Mouse (Mus musculus): Measurements from ENCODE around the gene Tmem107. TPM values are rescaled to one million over a fixed set of nuclear protein-coding genes. Genes with fewer than 3 reads are reported as not detected.
"Not testable (repeated sequence)": the region's sequence is repeated elsewhere in the genome, so short reads cannot be mapped to it uniquely, and the experiment has no call there.

Tmem107 gene
- total RNA-seq, 2 experiments from 2014 or later: 23.3 to 28.0 TPM

GRCm38 (mm10) chr11:69088856-69089615, 18.4 kb downstream of the Tmem107 start:
- intact Hi-C loops (cut with DNase I): loop anchor here (1.0 kb wide), 1 partner anchor 16 kb away; no protein-coding TSS in a partner anchor
- TF ChIP-seq CTCF (IDR thresholded peaks at IDR 0.05): no peak
- peak in 1 of 2 experiments; percentile 20 for DNase-seq (ENCODE audit: extremely low spot score in 1 of 2, low spot score in 2 of 2)
- Histone ChIP-seq H3K4me3 (peak overlapping the region; percentile 98), H3K27ac (peak overlapping the region; percentile 100)

DNA sequence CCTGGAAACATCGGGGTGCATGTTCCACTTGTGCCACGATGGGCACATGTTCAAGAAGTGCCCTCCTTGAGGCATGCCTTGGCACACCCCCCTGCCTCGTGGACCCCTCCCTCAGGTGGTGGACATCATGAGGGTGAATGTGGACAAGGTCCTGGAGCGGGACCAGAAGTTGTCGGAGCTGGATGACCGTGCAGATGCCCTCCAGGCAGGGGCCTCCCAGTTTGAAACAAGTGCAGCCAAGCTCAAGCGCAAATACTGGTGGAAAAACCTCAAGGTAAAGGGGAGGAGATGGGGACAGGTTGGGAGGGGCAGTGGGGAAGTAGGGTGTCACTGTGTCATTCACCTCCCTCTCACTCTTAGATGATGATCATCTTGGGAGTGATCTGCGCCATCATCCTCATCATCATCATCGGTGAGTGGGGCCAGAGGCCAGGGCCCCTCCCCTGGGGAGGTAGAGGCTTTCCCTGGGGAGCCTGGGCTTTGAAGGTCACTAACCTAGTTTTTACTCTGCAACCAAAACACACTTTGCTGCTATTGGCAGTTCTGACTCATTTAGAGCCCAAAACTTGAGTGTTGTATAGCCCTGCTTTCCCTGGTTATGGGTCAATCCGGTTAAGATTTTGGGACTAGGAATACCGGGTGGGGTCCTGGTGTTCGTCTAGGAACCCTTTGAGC, 19.1 kb downstream of the Tmem107 start:
- DNase-seq (ENCODE audit: extremely low spot score in 1 of 2, low spot score in 2 of 2): no peak
- peak overlapping the region; percentile 100 for H3K27ac ChIP-seq
- H3K4me3 ChIP-seq: peak overlapping the region; percentile 98
- intact Hi-C loops (cut with DNase I): no loop called here
- TF ChIP-seq CTCF (IDR thresholded peaks at IDR 0.05): no peak

DNA sequence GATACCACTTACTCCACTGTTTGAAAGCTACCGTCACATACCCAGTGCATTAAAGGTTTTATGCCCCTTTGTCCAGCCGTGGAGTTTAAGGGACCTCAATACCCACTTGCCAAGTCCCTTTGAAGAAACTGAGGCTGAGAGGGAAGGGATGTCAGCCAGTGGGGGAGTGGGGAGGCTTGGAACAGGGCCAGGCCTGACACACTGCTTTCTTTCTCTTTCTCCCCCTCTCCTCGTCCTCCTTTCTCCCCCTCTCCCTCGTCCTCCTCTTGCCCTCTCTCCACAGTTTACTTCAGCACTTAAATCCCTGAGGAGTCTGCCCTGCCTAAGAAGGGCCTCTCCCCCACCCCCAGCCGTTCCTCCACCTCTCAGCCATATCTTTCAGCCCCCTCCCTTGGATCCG, 19.8 kb downstream of the Tmem107 start:
- Histone ChIP-seq H3K4me3 (peak overlapping the region; percentile 98), H3K27ac (peak overlapping the region; percentile 100)
- no peak for TF ChIP-seq CTCF (IDR thresholded peaks at IDR 0.05)
- no peak for DNase-seq (ENCODE audit: extremely low spot score in 1 of 2, low spot score in 2 of 2)
- intact Hi-C loops (cut with DNase I): no loop called here

- peak overlapping the region; percentile 98; the same call in 1 of the 2 replicates for H3K4me3 ChIP-seq
- intact Hi-C loops (cut with DNase I): no loop called here
- DNase-seq (ENCODE audit: extremely low spot score in 1 of 2, low spot score in 2 of 2): no peak
- H3K27ac ChIP-seq: no peak overlapping the region
- TF ChIP-seq CTCF (IDR thresholded peaks at IDR 0.05): no peak
These were observed 21.2 kb downstream of the Tmem107 start for GRCm38 (mm10) chr11:69091566-69092385.

DNA sequence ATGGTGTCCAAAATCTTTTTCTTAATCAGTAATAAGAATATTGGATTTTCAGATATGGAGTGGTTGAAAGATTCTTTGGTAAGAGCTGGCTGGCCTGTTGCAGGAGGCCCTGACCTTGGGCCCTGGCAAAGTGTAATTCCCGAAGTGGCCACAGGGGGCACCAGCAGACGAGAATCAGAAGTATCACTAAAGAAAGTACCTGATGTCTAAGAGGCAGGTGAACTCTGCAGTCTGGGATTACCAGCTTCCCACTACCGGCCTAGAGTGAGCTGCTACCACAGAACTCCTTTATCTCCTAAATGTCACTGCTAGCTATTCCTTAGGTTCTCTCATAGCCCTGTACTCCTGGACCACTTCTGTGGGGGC, 21.8 kb downstream of the Tmem107 start:
- peak; percentile 76 to 85 for DNase-seq (ENCODE audit: extremely low spot score in 1 of 2, low spot score in 2 of 2)
- intact Hi-C loops (cut with DNase I): no loop called here
- H3K4me3 ChIP-seq: no peak overlapping the region
- peak; percentile 96 for TF ChIP-seq CTCF (IDR thresholded peaks at IDR 0.05)
- H3K27ac ChIP-seq: peak overlapping the region; percentile 48; the same call in 1 of the 2 replicates

DNA sequence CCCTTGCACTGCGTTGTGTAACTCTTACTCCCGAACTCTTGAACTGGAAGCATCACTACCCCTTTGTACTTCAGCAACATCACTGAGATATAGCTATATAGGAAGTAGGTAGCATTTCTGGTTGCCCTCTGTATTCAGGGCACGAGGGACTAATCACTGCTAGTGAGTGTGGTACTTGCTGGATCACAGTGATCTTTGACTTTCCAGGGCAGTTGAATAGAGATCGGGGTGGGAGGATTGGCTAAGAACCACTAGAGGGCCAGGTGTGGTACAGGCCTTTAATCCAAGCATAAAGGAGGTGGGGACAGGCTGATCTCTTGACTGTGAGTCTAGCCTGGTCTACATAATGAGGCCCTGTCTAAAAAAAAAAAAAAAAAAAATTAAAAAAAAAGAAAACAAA, 22.3 kb downstream of the Tmem107 start:
- TF ChIP-seq CTCF (IDR thresholded peaks at IDR 0.05): no peak
- DNase-seq (ENCODE audit: extremely low spot score in 1 of 2, low spot score in 2 of 2): no peak
- peak overlapping the region; percentile 48; the same call in 1 of the 2 replicates for H3K27ac ChIP-seq
- H3K4me3 ChIP-seq: no peak overlapping the region
- intact Hi-C loops (cut with DNase I): no loop called here

DNA sequence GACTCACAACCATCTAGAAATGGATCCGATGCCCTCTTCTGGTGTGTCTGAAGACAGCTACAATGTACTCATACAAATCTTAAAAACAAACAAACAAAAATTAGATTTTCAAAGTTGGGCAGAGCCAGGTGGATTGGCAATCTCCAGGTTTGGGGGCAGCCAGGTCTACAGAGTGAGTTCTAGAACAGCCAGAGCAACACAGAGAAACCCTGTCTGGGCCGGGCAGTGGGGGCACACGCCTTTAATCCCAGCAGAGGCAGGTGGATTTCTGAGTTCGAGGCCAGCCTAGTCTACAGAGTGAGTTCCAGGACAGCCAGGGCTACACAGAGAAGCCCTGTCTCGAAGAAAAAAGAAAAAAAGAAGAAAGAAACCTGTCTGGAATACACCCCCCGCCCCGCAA, 23.2 kb downstream of the Tmem107 start:
- DNase-seq (ENCODE audit: extremely low spot score in 1 of 2, low spot score in 2 of 2); intact Hi-C loops (cut with DNase I); H3K4me3 ChIP-seq: not testable (repeated sequence)
- peak overlapping the region; percentile 99 for H3K27ac ChIP-seq

DNA sequence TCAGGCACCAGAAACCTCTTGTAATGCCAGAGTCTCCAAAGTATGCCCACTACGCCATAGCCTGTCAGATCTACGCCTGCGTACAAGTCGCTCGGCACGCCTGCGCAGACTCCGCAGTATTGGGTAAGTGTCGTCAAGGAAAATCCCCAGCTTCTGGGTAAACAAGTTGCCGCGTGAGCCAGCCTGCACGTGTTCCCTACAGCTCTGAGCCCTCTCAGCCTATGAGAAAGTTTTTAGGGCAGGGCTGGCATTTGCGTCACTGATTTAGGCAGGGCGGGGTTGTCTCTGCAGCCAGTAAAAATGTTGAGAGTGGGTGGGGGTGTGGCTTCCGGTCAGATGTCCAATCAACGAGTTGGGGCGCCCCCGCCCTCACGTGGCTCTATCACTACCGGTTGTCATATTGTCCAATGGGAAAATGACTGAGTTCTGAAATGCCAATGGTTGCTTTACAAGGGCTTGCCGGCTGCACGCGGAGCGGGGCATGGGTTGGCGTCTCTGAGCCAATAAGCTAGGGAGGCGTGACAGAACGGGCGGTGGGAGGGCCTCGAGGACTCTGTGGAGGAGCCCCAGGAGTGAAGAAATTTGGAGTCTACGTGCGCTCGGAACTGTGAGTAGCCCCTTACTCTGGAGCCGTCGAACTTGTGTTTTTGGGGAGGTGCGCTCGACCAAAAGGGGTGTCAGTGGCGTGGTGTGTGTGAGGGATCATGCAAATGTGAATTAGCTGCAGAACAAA, 24.3 kb downstream of the Tmem107 start, which contains the start of gene Per1:
Gene Per1, plus strand, starts transcription at position 521 of the 733 bp plus-strand sequence.
- peak within 1 kb of the TSS; percentile 87 for H3K4me3 ChIP-seq
- intact Hi-C loops (cut with DNase I): loop anchor here (5.0 kb wide), 1 partner anchor 317 kb away; the partner anchor contains the start of gene Kdm6b
- no peak for TF ChIP-seq CTCF (IDR thresholded peaks at IDR 0.05)
- DNase-seq (ENCODE audit: extremely low spot score in 1 of 2, low spot score in 2 of 2): peak; percentile 98 to 100
- peak within 1 kb of the TSS; percentile 99 for H3K27ac ChIP-seq

DNA sequence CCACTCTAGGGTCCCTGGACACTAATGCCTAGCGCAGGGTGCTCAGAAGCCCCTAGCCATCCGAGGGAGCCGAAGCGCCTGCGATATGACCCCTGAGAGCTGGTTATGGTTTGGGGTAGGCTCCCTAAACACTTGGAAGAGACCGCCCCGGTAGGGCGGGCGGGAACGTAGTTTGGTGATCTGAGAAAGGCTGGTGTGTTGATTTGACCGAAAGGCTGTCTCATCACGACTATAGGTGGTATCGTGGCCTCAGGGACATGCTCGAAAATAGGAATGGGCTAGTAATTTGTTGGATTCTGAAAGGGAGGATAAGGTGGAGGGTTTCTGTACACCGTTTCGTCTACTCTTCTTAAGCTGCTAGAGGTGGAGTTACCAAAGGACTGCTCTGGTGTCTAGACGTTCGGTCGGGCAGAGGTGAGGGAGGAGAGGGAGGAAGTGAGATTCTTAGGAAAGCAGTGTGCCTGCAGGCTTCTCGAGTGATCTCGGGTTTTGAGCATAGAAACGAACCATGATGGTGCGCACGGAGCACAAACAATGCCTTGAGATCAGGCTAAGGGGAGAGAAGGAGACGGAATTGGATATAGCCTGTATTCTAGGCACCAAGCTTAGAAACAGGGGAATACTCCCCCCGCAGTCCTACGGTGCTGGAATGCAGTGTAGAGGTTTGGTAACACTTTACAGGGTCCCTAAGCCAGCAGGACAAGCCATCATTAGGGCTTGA, 25.1 kb downstream of the Tmem107 start:
- no peak for TF ChIP-seq CTCF (IDR thresholded peaks at IDR 0.05)
- Histone ChIP-seq H3K27ac (peak overlapping the region; percentile 99), H3K4me3 (peak overlapping the region; percentile 87)
- DNase-seq (ENCODE audit: extremely low spot score in 1 of 2, low spot score in 2 of 2): no peak
- intact Hi-C loops (cut with DNase I): loop anchor here (5.0 kb wide), 1 partner anchor 317 kb away; the partner anchor contains the start of gene Kdm6b

GRCm38 (mm10) chr11:69096360-69096986, 25.9 kb downstream of the Tmem107 start:
- no peak for TF ChIP-seq CTCF (IDR thresholded peaks at IDR 0.05)
- intact Hi-C loops (cut with DNase I): loop anchor here (5.0 kb wide), 1 partner anchor 316 kb away; the partner anchor contains the start of gene Kdm6b
- DNase-seq (ENCODE audit: extremely low spot score in 1 of 2, low spot score in 2 of 2): no peak
- Histone ChIP-seq H3K4me3 (peak overlapping the region; percentile 87), H3K27ac (peak overlapping the region; percentile 99)

Measured in left cerebral cortex, adult 2 months (tissue).